ENCODE assay signal across 31 mouse cellular contexts in the genomic region with DNA sequence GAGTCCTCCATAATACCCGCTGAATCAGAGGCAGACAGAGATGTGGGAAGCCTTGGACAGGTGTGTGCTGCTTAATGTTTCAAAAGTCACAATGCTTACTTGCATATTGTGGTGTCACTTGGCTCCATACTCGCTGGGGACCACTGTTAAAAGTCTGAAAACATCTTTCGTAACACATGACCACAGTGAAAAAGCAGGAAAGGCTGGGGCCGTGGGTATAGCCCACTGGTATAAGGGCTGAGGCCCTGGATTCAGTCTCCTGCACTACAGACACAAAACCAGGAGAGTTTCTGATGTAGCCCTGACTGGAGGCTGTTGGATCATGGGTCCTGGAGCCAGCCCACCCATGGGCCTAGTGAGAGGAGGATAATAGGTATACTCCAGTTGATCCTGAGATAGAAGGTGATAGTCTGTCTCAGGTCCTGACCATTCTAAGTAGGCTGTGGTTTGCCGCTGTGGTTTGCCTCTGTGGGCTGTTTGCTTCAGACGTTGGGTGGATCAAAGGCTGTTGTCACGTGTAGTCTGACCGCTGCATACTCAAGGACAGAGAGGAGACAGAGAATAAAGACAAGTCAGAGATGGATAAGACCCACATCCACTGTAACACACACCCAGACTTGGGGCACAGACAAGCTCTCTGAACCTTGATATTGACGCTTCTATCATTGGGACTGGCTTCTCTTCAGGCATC. TPM values are rescaled to one million over a fixed set of nuclear protein-coding genes. Genes with fewer than 3 reads are reported as not detected.
DNase-seq lines count a peak whose midpoint lies in the region; TF ChIP-seq lines count a peak whose summit lies in the region.
"Had no signal": no experiment of that assay in that cellular context is flagged by ENCODE, and none has a peak within 500 bp of the region (broad histone marks: within the 10 kb centered on the region; RNA-seq: fewer than 3 reads in every experiment).

No protein-coding gene starts in this region.

- no peaks in the 10 kb centered on the region for H3K27me3 ChIP-seq in kidney, adult 2 months (replicated peaks; ENCODE audit: control insufficient read depth, insufficient read depth, low read length)
- H3K27me3 ChIP-seq: embryonic facial prominence, embryonic 15.5 days; forebrain, embryonic 15.5 days; heart, embryonic 12.5 days; liver, embryonic 15.5 days had no signal

- no peak for TF ChIP-seq POLR2A in kidney, adult 2 months (IDR thresholded peaks at IDR 0.05; ENCODE audit: low read depth, low read length)

- WGBS in kidney, adult 2 months = 80% methylated on average over 9 of the region's 9 CpGs

- no peak overlapping the region for H3K4me3 ChIP-seq in kidney, adult 2 months (ENCODE audit: insufficient read depth, low read depth, low read length)
- H3K4me3 ChIP-seq: embryonic facial prominence, embryonic 15.5 days; forebrain, embryonic 15.5 days; heart, embryonic 12.5 days; left cerebral cortex, adult 2 months; limb, embryonic 10.5 days; liver, embryonic 15.5 days; midbrain, embryonic 10.5 days had no signal

- H3K36me3 ChIP-seq in kidney, adult 2 months (ENCODE audit: control insufficient read depth, insufficient read depth, low read length) = no peaks in the 10 kb centered on the region
- H3K36me3 ChIP-seq: embryonic facial prominence, embryonic 15.5 days; forebrain, embryonic 15.5 days; heart, embryonic 12.5 days; limb, embryonic 10.5 days; liver, embryonic 15.5 days; midbrain, embryonic 10.5 days had no signal

- no peak for TF ChIP-seq CTCF in kidney, adult 2 months (conservative IDR thresholded peaks at IDR 0.05; ENCODE audit: insufficient read depth, insufficient read length, low read depth, low read length)

- peak; percentile 19 for DNase-seq in adrenal gland, postnatal 10 days
- no peak for DNase-seq in adrenal gland, adult 8-10 months
- DNase-seq in ZHBTc4 (ENCODE audit: low read depth, low spot score) = peak; percentile 62
- DNase-seq in induced T-regulatory cell, adult 2 months (ENCODE audit: low read depth) = peak; percentile 54
- DNase-seq in spleen, adult 18-20 months = no peak
- DNase-seq in kidney, adult 2 months = no peak
- no peak for DNase-seq in thymus, adult 18-20 months
- DNase-seq: B cell, adult 2 months; cerebellum, adult 8-10 months; gastrocnemius, postnatal 10 days; heart, adult 11 months; heart, postnatal 10 days; kidney, adult 18-20 months; liver; lung, postnatal 4 days had no signal

- H3K4me1 ChIP-seq in kidney, adult 2 months (ENCODE audit: control insufficient read depth, insufficient read depth, low read length) = no peaks in the 10 kb centered on the region
- H3K4me1 ChIP-seq: embryonic facial prominence, embryonic 15.5 days; forebrain, embryonic 15.5 days; heart, embryonic 12.5 days; limb, embryonic 10.5 days; liver, embryonic 15.5 days; midbrain, embryonic 10.5 days had no signal

- H3K27ac ChIP-seq in kidney, adult 2 months (ENCODE audit: insufficient read depth, low read depth, low read length) = no peak overlapping the region
- H3K27ac ChIP-seq: embryonic facial prominence, embryonic 15.5 days; forebrain, embryonic 15.5 days; hindbrain, postnatal 0 days; kidney, postnatal 0 days; left cerebral cortex, adult 2 months; limb, embryonic 10.5 days; liver, embryonic 15.5 days; midbrain, embryonic 10.5 days; stomach, postnatal 0 days had no signal

RNA-seq across cellular contexts. Expression of gene 4930438A08Rik, which starts 15.5 kb away (rescaled TPM):
- under 1 TPM; 0.21 to 0.36 TPM for total RNA-seq in adrenal gland, postnatal 10 days (2021)
- total RNA-seq in adrenal gland, adult 8-10 months (2022) = not detected
- polyA plus RNA-seq in kidney, adult 2 months (2012; rRNA removed) = not detected in 2 replicates
- total RNA-seq: gastrocnemius, postnatal 10 days; heart, postnatal 10 days; hindbrain, postnatal 0 days; layer of hippocampus, postnatal 10 days; left cerebral cortex, adult 2 months; neutrophil, adult 5-6 weeks had no signal
- polyA plus RNA-seq: brain, embryonic 14.5 days; forebrain, embryonic 15.5 days; heart, embryonic 12.5 days; hindbrain, embryonic 11.5 days; hindbrain, postnatal 0 days; limb, embryonic 10.5 days; lung, embryonic 16.5 days; midbrain, embryonic 10.5 days; midbrain, embryonic 16.5 days had no signal

RNA-seq across cellular contexts. Expression of gene Zfp692, which starts 16.7 kb away (rescaled TPM):
- 10 to 100 TPM in 1 of 2 experiments, 1 to 10 TPM in 1; 6.9 to 13.1 TPM for total RNA-seq in adrenal gland, postnatal 10 days (2021)
- total RNA-seq in adrenal gland, adult 8-10 months (2022) = 10 to 100 TPM in 3 of 4 experiments, 1 to 10 TPM in 1; 9.6 to 26.7 (median 17.0) TPM
- polyA plus RNA-seq in kidney, adult 2 months (2012; rRNA removed) = 14.8 and 20.8 TPM in 2 replicates

RNA-seq across cellular contexts. Expression of gene Zfp672, which starts 40.0 kb away (rescaled TPM):
- 10 to 100 TPM; 50.9 to 60.2 TPM for total RNA-seq in adrenal gland, postnatal 10 days (2021)
- 10 to 100 TPM; 44.3 to 65.6 (median 54.7) TPM for total RNA-seq in adrenal gland, adult 8-10 months (2022)
- polyA plus RNA-seq in kidney, adult 2 months (2012; rRNA removed) = 30.8 and 38.3 TPM in 2 replicates

RNA-seq across cellular contexts. Expression of gene Sh3bp5l, which starts 40.4 kb away (rescaled TPM):
- total RNA-seq in adrenal gland, postnatal 10 days (2021) = 10 to 100 TPM; 36.6 to 46.1 TPM
- 10 to 100 TPM; 53.5 to 58.2 (median 55.9) TPM for total RNA-seq in adrenal gland, adult 8-10 months (2022)
- polyA plus RNA-seq in kidney, adult 2 months (2012; rRNA removed) = 29.7 and 32.8 TPM in 2 replicates

Comparison
In these comparisons a context has a peak if more than half of its experiments do, and no peak if none do; other contexts are left out.
1. DNase-seq: peak in adrenal gland, postnatal 10 days (single experiment), ZHBTc4 (single experiment) and induced T-regulatory cell, adult 2 months (single experiment); none in adrenal gland, adult 8-10 months (single experiment), spleen, adult 18-20 months (0 of 2), kidney, adult 2 months (single experiment) and thymus, adult 18-20 months (0 of 2).